In the genomic region with DNA sequence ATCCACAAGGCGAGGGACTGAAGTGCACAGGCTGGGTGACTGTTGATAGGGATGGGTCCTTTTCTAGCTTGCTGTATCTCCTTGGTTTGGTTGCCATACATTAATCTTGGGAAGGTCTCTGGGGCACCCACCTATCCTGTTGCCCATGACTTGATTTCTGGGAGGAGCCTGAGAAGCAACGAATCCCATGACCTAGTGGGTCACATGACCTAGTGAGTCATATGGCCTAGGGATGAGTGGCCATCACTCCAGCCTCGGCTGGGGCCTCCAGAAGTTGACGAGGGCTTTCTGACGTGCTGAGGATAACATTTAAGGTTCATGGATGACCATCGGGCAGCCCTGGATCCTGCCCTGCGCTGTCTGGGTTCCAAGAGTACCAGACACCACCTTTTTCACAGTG, we compare ENCODE assay signal across 16 mouse cellular contexts.
"Had no signal": no experiment of that assay in that cellular context is flagged by ENCODE, and none has a peak within 500 bp of the region (broad histone marks: within the 10 kb centered on the region; RNA-seq: fewer than 3 reads in every experiment).

No protein-coding gene starts in this region.

- H3K4me3 ChIP-seq: liver, embryonic 15.5 days; lung, embryonic 15.5 days; midbrain, embryonic 10.5 days; midbrain, embryonic 12.5 days; neural tube, embryonic 12.5 days; stomach, embryonic 15.5 days had no signal

- H3K27ac ChIP-seq: liver, embryonic 15.5 days; lung, embryonic 15.5 days; midbrain, embryonic 10.5 days; midbrain, embryonic 12.5 days; neural tube, embryonic 12.5 days; stomach, embryonic 15.5 days had no signal

- H3K9ac ChIP-seq: liver, embryonic 15.5 days; liver, postnatal 0 days; lung, embryonic 15.5 days; midbrain, embryonic 12.5 days; neural tube, embryonic 12.5 days; stomach, embryonic 15.5 days had no signal

- H3K4me2 ChIP-seq: liver, embryonic 15.5 days; lung, embryonic 15.5 days; midbrain, embryonic 12.5 days; neural tube, embryonic 12.5 days; stomach, embryonic 15.5 days had no signal

- H3K36me3 ChIP-seq: liver, embryonic 15.5 days had no signal

- H3K4me1 ChIP-seq: liver, embryonic 15.5 days had no signal

- DNase-seq: liver, postnatal 0 days; lung, adult 2 months; lung, postnatal 10 days; lung, postnatal 4 days; midbrain, embryonic 14.5 days; right cerebral cortex, postnatal 14 days; thymus, adult 18-20 months; thymus, postnatal 25 days; thymus, postnatal 4 days had no signal

- H3K27me3 ChIP-seq: liver, embryonic 15.5 days; lung, embryonic 15.5 days; midbrain, embryonic 12.5 days; neural tube, embryonic 12.5 days; stomach, embryonic 15.5 days had no signal

- H3K9me3 ChIP-seq: liver, embryonic 15.5 days; lung, embryonic 15.5 days; midbrain, embryonic 10.5 days; midbrain, embryonic 12.5 days; neural tube, embryonic 12.5 days; stomach, embryonic 15.5 days had no signal

- ATAC-seq: liver, postnatal 0 days; midbrain, embryonic 16.5 days had no signal
